Mouse (Mus musculus) liver, postnatal 0 days (tissue): ENCODE measurements at regions not wholly inside any gene's neighbourhood (a gene's known extent, or its start where the extent isn't known, plus 50 kb on each side); places are given as distances from the start of the nearest gene placed in this dataset.
A peak's percentile ranks its signal among the peaks of the same experiment; 100 is the strongest.

Experiments
- CTCF ChIP-seq: sonication (generic); IDR thresholded peaks from 2 replicates; pipeline ENCODE4 v1.5.1; 2016; ENCODE audit warnings: antibody characterized with exemption, low read depth
- EP300 ChIP-seq: IDR thresholded peaks from 2 replicates; pipeline ENCODE4 v1.6.1; 2016; ENCODE audit warnings: antibody characterized with exemption, low read depth, mild to moderate bottlenecking

GRCm38 (mm10) chr11:28702384-28702783 lies 118.3 kb upstream of the Ccdc85a start:
- TF ChIP-seq CTCF (no peak), EP300 (peak; percentile 58)
